Mouse (Mus musculus) MEL (cell line): ENCODE measurements around the gene Adamts2. TPM values are rescaled to one million over a fixed set of nuclear protein-coding genes. Genes with fewer than 3 reads are reported as not detected.

ENCODE experiments used
- DNase-seq: peaks from one replicate; pipeline ENCODE4 v3.0.0; 2011; ENCODE audit warnings: low read depth, low spot score
- H3K27ac ChIP-seq: 2 replicates; pipeline ENCODE4 v1.5.1; 2012; ENCODE audit warnings: low read depth, mild to moderate bottlenecking, control low read depth, low read length, moderate library complexity; ENCODE audit not compliant: control insufficient read depth
- H3K27me3 ChIP-seq, 2 experiments: fragments of 150-350 bp in 1 of 2; sonication (generic) in 1 of 2; 2 replicates each; pipeline ENCODE4 v1.6.1; 2012; ENCODE audit warnings: low read length in 2 of 2, mild to moderate bottlenecking in 2 of 2, improper control_type of control experiment in 1 of 2, moderate library complexity in 1 of 2; ENCODE audit not compliant: insufficient read depth in 2 of 2, control insufficient read depth in 1 of 2
- H3K36me3 ChIP-seq, 2 experiments: 2 replicates each; pipeline ENCODE4 v1.6.1; 2012 to 2014; ENCODE audit warnings: low read length in 2 of 2, improper control_type of control experiment in 1 of 2, inconsistent platforms in 1 of 2, mild to moderate bottlenecking in 1 of 2; ENCODE audit not compliant: insufficient read depth in 2 of 2, control insufficient read depth in 1 of 2
- H3K4me1 ChIP-seq, 2 experiments: fragments of 150-350 bp in 1 of 2; sonication (generic) in 1 of 2; 2 replicates each; pipeline ENCODE4 v1.6.1; 2012; ENCODE audit warnings: low read length in 2 of 2, improper control_type of control experiment in 1 of 2, mild to moderate bottlenecking in 1 of 2; ENCODE audit not compliant: insufficient read depth in 2 of 2, control insufficient read depth in 1 of 2
- H3K4me3 ChIP-seq, 2 experiments: fragments of 150-350 bp in 1 of 2; sonication (generic) in 1 of 2; 2 replicates each; pipeline ENCODE4 v1.5.1; 2012; ENCODE audit warnings: low read depth in 2 of 2, low read length in 2 of 2, mild to moderate bottlenecking in 2 of 2, moderate library complexity in 2 of 2, control low read depth in 1 of 2, improper control_type of control experiment in 1 of 2; ENCODE audit not compliant: control insufficient read depth in 1 of 2, insufficient read depth in 1 of 2
- H3K79me2 ChIP-seq: 2 replicates; pipeline ENCODE4 v1.6.1; 2012; ENCODE audit warnings: mild to moderate bottlenecking, low read length, moderate library complexity; ENCODE audit not compliant: control insufficient read depth, poor library complexity, insufficient read depth
- H3K9ac ChIP-seq: 2 replicates; pipeline ENCODE4 v1.6.1; 2012; ENCODE audit warnings: low read depth, mild to moderate bottlenecking, control low read depth, low read length, moderate library complexity; ENCODE audit not compliant: control insufficient read depth, poor library complexity, severe bottlenecking
- H3K9me3 ChIP-seq: fragments of 150-350 bp; sonication (generic); replicated peaks from 2 replicates; pipeline ENCODE4 v1.6.1; 2012; ENCODE audit warnings: mild to moderate bottlenecking, low read length, improper control_type of control experiment, moderate library complexity; ENCODE audit not compliant: insufficient read depth
- CHD1 ChIP-seq: IDR thresholded peaks from 2 replicates; pipeline ENCODE4 v1.6.1; 2012; ENCODE audit warnings: low read depth, mild to moderate bottlenecking, inconsistent platforms, low read length, improper control_type of control experiment
- CHD2 ChIP-seq: IDR thresholded peaks from 2 replicates; pipeline ENCODE4 v1.6.1; 2011; ENCODE audit warnings: low read length, improper control_type of control experiment
- ELF1 ChIP-seq: IDR thresholded peaks from 2 replicates; pipeline ENCODE4 v1.6.1; 2014; ENCODE audit warnings: low read depth, mild to moderate bottlenecking, inconsistent platforms, low read length, improper control_type of control experiment, moderate library complexity
- ETS1 ChIP-seq: IDR thresholded peaks from 2 replicates; pipeline ENCODE4 v1.6.1; 2012; ENCODE audit warnings: low read depth, mild to moderate bottlenecking, inconsistent platforms, low read length, improper control_type of control experiment, moderate library complexity
- GABPA ChIP-seq: IDR thresholded peaks from 2 replicates; pipeline ENCODE4 v1.6.1; 2012; ENCODE audit warnings: low read depth, mild to moderate bottlenecking, inconsistent platforms, low read length, improper control_type of control experiment, moderate library complexity
- JUND ChIP-seq: IDR thresholded peaks from 2 replicates; pipeline ENCODE4 v1.6.1; 2011; ENCODE audit warnings: low read depth, mild to moderate bottlenecking, improper control_type of control experiment, low read length
- MAFK ChIP-seq: IDR thresholded peaks from 2 replicates; pipeline ENCODE4 v1.6.1; 2011; ENCODE audit warnings: low read depth, mild to moderate bottlenecking, low read length, improper control_type of control experiment, borderline replicate concordance
- MAZ ChIP-seq: IDR thresholded peaks from 2 replicates; pipeline ENCODE4 v1.6.1; 2012; ENCODE audit warnings: low read depth, mild to moderate bottlenecking, inconsistent platforms, low read length, improper control_type of control experiment
- MYC ChIP-seq: IDR thresholded peaks from 2 replicates; pipeline ENCODE4 v1.6.1; 2011; ENCODE audit warnings: low read depth, mild to moderate bottlenecking, low read length, improper control_type of control experiment, moderate library complexity
- NELFE ChIP-seq: IDR thresholded peaks from 2 replicates; pipeline ENCODE4 v1.6.1; 2011; ENCODE audit warnings: low read depth, low read length, improper control_type of control experiment
- NRF1 ChIP-seq: IDR thresholded peaks from 2 replicates; pipeline ENCODE4 v1.6.1; 2014; ENCODE audit warnings: low read depth, mild to moderate bottlenecking, inconsistent platforms, low read length, improper control_type of control experiment, moderate library complexity; ENCODE audit not compliant: poor library complexity, insufficient read depth, severe bottlenecking
- POLR2A ChIP-seq, 2 experiments: IDR thresholded peaks; 2 replicates each; pipeline ENCODE4 v1.6.1; 2011 to 2012; ENCODE audit warnings: low read length in 2 of 2, mild to moderate bottlenecking in 2 of 2, control low read depth in 1 of 2, improper control_type of control experiment in 1 of 2, low read depth in 1 of 2, moderate library complexity in 1 of 2; ENCODE audit not compliant: control insufficient read depth in 1 of 2, insufficient read depth in 1 of 2, poor library complexity in 1 of 2
- TAL1 ChIP-seq: IDR thresholded peaks from 2 replicates; pipeline ENCODE4 v1.6.1; 2012; ENCODE audit warnings: mild to moderate bottlenecking, inconsistent platforms, low read length, moderate library complexity, mixed read lengths
- TBP ChIP-seq: IDR thresholded peaks from 2 replicates; pipeline ENCODE4 v1.8.0; 2011; ENCODE audit warnings: low read depth, low read length, improper control_type of control experiment
- TCF12 ChIP-seq: IDR thresholded peaks from 2 replicates; pipeline ENCODE4 v1.6.1; 2014; ENCODE audit warnings: low read depth, mild to moderate bottlenecking, inconsistent platforms, low read length, improper control_type of control experiment, moderate library complexity
- USF1 ChIP-seq: IDR thresholded peaks from 2 replicates; pipeline ENCODE4 v1.6.1; 2014; ENCODE audit warnings: low read depth, mild to moderate bottlenecking, inconsistent platforms, low read length, improper control_type of control experiment, moderate library complexity
- USF2 ChIP-seq, 2 experiments: IDR thresholded peaks; 2 replicates each; pipeline ENCODE4 v1.6.1; 2011 to 2012; ENCODE audit warnings: improper control_type of control experiment in 2 of 2, low read length in 2 of 2, borderline replicate concordance in 1 of 2, inconsistent platforms in 1 of 2, low read depth in 1 of 2, mild to moderate bottlenecking in 1 of 2; ENCODE audit not compliant: insufficient read depth in 1 of 2
- ZC3H11A ChIP-seq: IDR thresholded peaks from 2 replicates; pipeline ENCODE4 v1.6.1; 2012; ENCODE audit warnings: low read depth, mild to moderate bottlenecking, inconsistent platforms, low read length, improper control_type of control experiment
- ZKSCAN1 ChIP-seq: IDR thresholded peaks from 2 replicates; pipeline ENCODE4 v1.6.1; 2012; ENCODE audit warnings: low read depth, mild to moderate bottlenecking, inconsistent platforms, low read length, improper control_type of control experiment, moderate library complexity
- ZMIZ1 ChIP-seq: IDR thresholded peaks from 2 replicates; pipeline ENCODE4 v1.6.1; 2012; ENCODE audit warnings: low read depth, mild to moderate bottlenecking, inconsistent platforms, low read length, improper control_type of control experiment, moderate library complexity
- polyA plus RNA-seq, 2 experiments: library from polyadenylated mRNA; stranded (reverse) in 1 of 2; unstranded in 1 of 2; fragments of >175 nt in 1 of 2; fragments of >200 nt in 1 of 2; gene quantifications; 2 replicates each; pipeline versions ENCODE4 v1.2.1 to v1.2.4; 2012; ENCODE audit warnings: low replicate concordance in 2 of 2, low read depth in 1 of 2; ENCODE audit not compliant: insufficient read length in 2 of 2, insufficient read depth in 1 of 2, missing spikeins in 1 of 2
- total RNA-seq: library from RNA; depleted of rRNA; stranded (reverse); fragments of 300-350 nt; gene quantifications from 2 replicates; pipeline ENCODE4 v1.2.3, GENCODE M21; 2012

Adamts2 gene
- total and polyA plus RNA-seq, 3 experiments, result not detected

DNA sequence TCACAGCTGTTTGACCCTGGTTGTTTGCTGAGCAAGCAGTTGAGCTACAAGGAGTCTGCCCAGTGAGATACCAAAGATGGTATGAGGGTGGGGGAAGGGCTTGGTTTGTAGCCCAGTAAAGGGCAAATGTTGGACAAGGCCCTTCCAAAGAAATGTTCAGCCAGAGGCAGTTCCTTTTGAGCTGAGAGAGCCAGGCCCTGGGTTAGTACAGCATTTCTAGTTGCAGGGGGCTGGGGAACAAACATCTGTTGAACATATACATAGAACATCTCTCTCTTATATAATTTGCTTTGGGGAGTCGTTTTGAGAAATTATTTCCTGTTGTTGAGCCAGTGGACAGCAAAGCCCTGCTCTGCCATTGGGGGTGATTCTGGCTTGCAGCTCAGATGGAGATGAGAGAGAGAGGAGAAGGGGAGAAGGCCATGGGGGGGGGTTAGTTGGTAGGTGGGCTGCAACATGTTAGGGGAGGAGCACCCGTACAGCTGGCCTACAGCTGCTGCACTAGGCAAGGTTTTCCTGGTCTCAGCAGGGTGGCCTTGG, 33.2 kb downstream of the Adamts2 start:
- Histone ChIP-seq H3K4me1 (no peaks in the 10 kb centered on the region), H3K79me2 (no peaks in the 10 kb centered on the region), H3K4me3 (no peak overlapping the region), H3K9ac (no peak overlapping the region), H3K27ac (no peak overlapping the region), H3K9me3 (no peaks in the 10 kb centered on the region), H3K36me3 (no peaks in the 10 kb centered on the region), H3K27me3 (no peaks in the 10 kb centered on the region)
- TF ChIP-seq ELF1 (no peak), ZMIZ1 (no peak), NRF1 (no peak), MAZ (no peak), ZKSCAN1 (no peak), JUND (no peak), GABPA (no peak), TAL1 (no peak), CHD1 (no peak), ZC3H11A (no peak)
- DNase-seq, result no peak

DNA sequence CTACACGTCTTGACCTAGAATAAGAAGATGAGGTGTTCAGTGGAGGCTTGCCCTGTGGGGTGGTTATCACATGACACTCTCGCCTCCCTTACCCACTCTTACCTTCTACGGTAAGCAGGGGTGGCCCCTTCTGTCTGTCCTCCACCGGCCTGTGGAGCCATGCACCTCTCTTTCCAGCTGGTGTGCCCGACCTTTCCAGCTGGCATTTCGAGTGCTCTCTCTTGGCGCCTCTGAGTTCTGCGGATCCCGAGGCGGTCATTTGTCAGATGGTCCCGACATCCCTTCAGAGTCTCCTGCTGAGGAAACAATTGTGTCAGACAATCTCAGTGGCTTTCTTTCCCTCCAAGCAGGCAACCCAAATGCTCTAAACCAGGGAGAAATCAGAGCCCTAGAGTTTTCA, 35.1 kb downstream of the Adamts2 start:
- no peaks in the 10 kb centered on the region for H3K79me2 ChIP-seq
- H3K27ac ChIP-seq, result no peak overlapping the region
- H3K27me3 ChIP-seq, result no peaks in the 10 kb centered on the region
- no peaks in the 10 kb centered on the region for H3K4me1 ChIP-seq
- DNase-seq, result no peak
- TF ChIP-seq ELF1 (no peak), USF1 (no peak), TCF12 (no peak), ETS1 (no peak), CHD2 (no peak), ZC3H11A (no peak), MAFK (no peak), USF2 (IDR thresholded peaks at IDR 0.05; ENCODE audit: borderline replicate concordance in 1 of 2, insufficient read depth in 1 of 2, low read depth in 1 of 2, low read length in 2 of 2) (no peak), MYC (no peak), NELFE (no peak), POLR2A (IDR thresholded peaks at IDR 0.05; ENCODE audit: control insufficient read depth in 1 of 2, insufficient read depth in 1 of 2, low read depth in 1 of 2, low read length in 2 of 2, poor library complexity in 1 of 2) (no peak), TBP (no peak)
- TF ChIP-seq, all 39 proteins: peak for 0
- Histone ChIP-seq H3K9ac (no peak overlapping the region), H3K9me3 (no peaks in the 10 kb centered on the region), H3K4me3 (no peak overlapping the region), H3K36me3 (no peaks in the 10 kb centered on the region)
